Mouse (Mus musculus) thymus, adult 2 months (tissue): ENCODE measurements at regions not wholly inside any gene's neighbourhood (a gene's known extent, or its start where the extent isn't known, plus 50 kb on each side); places are given as distances from the start of the nearest gene placed in this dataset.

Experiments used
- CTCF ChIP-seq: fragments of 200-500 bp; IDR thresholded peaks from 2 replicates; pipeline ENCODE4 v1.5.1; 2012; ENCODE audit warnings: mild to moderate bottlenecking, control low read depth, low read length, moderate library complexity, borderline replicate concordance; ENCODE audit not compliant: control insufficient read depth, poor library complexity, insufficient read depth; ENCODE audit errors: extremely low read depth
- POLR2A ChIP-seq: fragments of 200-500 bp; IDR thresholded peaks from 2 replicates; pipeline ENCODE4 v1.6.1; 2012; ENCODE audit warnings: mild to moderate bottlenecking, low read length, control low read depth, moderate library complexity; ENCODE audit not compliant: control insufficient read depth, poor library complexity, insufficient read depth; ENCODE audit errors: extremely low read depth

DNA sequence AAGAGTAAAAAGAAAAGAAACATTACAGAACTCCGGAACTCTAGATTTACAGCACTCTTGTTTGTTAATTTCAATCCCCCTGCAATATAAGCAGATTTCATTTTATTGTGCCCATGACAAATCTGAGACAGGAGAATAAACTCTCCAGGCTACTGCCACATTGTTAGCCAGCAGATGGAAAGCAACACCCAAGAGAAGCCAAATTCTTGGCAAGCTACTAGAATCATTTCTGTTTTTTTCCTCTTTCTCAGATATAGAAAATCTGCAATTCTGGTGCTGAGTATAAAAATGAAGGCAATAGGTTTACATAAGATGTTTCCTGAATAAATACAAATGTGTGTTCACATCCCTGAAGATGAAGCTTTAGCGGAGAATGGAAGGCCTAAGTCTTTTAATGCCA, 60.5 kb upstream of the Ccser1 start:
- TF ChIP-seq CTCF (no peak), POLR2A (no peak)
